Mouse (Mus musculus) heart, adult 9 months (tissue): Measurements from ENCODE around the gene Rgs12.

ENCODE experiments used
- DNase-seq, 2 experiments: peaks; one replicate each; pipeline ENCODE4 v3.0.0; 2022; ENCODE audit warnings: low spot score in 2 of 2

The Rgs12 gene

GRCm38 (mm10) chr5:35079101-35079500 lies 129.9 kb downstream of the Rgs12 start:
- DNase-seq, result no peak

- no peak for DNase-seq
Observed at GRCm38 (mm10) chr5:35084913-35085312, 135.7 kb downstream of the Rgs12 start.

GRCm38 (mm10) chr5:35088785-35089613 lies 139.8 kb downstream of the Rgs12 start:
- peak in 1 of 2 experiments; percentile 36 for DNase-seq
